Mouse (Mus musculus) liver, embryonic 14.5 days (tissue): Measurements from ENCODE around the gene Nup93.
A peak's percentile ranks its signal among the peaks of the same experiment; 100 is the strongest.

ENCODE experiments used
- CTCF ChIP-seq: IDR thresholded peaks from 2 replicates; pipeline ENCODE4 v1.5.1; 2016; ENCODE audit warnings: antibody characterized with exemption, low read depth, control low read depth
- EP300 ChIP-seq: IDR thresholded peaks from 2 replicates; pipeline ENCODE4 v1.6.1; 2016; ENCODE audit warnings: antibody characterized with exemption, low read depth

DNA sequence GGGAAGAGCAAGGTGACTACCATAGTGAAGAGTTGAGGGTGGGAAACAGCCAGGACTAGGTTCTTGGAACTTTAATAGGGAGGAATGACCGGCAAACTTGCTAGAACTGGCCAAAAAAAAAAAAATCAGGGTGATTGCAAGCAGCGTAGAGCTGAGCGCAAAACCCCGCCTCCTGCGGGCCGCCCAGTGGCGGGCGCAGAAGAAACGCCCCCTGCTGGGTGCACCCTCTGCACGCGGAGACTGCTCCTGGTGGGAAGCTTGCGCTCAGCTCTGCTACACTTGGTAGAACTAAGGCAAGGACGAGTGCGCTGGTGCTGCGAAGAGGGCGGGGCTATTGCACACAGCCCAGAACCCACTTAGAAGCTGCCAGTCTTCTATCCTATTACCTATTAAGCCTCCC, 31.2 kb upstream of the Nup93 start:
- TF ChIP-seq CTCF (peak; percentile 89), EP300 (no peak; the same call in none of the 2 replicates)
